Mouse (Mus musculus) G1E-ER4 (cell line): ENCODE data around the gene Dst. TPM values are rescaled to one million over a fixed set of nuclear protein-coding genes. Genes with fewer than 3 reads are reported as not detected.

Source experiments
- GATA1 ChIP-seq: IDR thresholded peaks from one replicate; pipeline ENCODE4 v1.8.0; 2012; ENCODE audit warnings: low read length, inconsistent platforms
- polyA plus RNA-seq: library from polyadenylated mRNA; stranded (reverse); fragments of >175 nt; gene quantifications from 2 replicates; pipeline ENCODE4 v1.2.3, GENCODE M21; 2012

Gene Dst
- polyA plus RNA-seq, 1 experiment = not detected

DNA sequence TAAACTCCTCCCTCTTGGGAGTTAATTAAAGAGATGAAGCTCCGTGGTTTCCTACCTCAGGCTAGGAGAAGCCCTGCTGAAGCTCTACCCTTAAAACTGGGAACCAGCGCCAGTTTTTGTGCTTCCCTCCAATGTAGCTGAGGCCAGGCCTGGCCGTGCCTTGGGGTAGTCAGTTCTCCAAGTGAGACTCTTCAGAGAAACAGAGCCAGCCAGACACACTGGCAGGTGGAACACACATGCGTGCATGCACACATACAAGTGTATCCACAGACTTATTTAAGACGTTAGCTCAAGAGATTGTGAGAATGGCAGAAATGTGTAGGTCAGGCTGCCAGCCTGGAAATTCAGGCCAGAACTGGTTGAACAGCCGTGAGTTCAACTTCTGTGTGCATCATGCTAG is 87.4 kb downstream of the Dst start:
- no peak for TF ChIP-seq GATA1

DNA sequence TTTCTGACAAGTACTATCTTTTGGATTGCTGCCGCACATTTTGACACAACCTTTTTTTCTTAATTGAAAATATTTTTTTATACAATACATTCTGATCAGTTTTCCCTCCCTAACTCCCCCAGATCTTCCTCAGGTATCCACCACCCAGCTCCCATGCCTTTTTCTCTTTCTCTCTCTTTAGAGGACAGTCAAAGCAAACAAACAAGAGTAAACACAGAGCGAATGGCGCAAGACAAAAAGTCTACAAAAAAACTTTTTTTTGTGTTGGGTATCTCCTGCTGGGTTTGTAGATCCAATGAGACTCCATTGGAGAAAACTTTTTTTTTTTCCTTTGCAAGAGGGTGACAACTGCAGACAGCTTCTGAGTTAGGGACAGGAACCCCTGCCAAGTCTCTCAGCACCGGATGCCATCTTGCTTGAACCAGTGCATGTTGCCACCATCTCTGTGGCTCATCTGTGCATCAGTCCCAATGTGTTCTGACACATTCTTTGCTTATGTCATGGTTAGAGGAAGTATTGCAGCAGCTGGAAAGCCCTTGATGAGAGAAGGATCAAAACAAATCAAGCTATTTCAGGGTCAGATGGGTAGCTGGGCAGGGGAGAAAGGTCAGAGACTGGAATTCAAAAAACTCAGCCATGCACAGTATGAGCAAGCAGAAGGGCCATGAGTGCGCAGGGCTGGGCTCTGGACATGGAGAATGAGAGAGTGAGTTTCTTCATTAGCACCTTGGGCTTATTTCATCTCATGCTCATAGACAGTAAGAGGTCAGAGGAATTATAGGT is 88.3 kb downstream of the Dst start:
- TF ChIP-seq GATA1 = no peak

DNA sequence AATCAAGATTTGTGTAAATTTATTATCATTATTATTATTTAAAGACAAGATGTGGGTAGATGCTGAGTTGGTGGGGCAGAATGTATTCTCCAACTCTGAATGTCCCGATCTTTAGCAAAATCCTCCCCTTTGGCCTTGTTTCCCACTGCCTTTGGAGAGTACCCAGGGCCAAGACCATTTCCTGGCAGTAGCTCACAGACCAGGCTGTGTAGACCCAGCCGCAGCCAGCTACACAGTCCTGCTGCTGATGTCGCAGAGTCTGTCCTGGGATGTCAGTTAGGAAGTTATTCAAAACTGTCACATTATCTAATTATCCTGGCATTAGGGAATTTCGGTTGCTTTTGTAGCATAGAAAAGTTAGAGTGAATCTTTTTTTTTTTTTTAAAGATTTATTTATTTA is 94.3 kb downstream of the Dst start:
- no peak for TF ChIP-seq GATA1

DNA sequence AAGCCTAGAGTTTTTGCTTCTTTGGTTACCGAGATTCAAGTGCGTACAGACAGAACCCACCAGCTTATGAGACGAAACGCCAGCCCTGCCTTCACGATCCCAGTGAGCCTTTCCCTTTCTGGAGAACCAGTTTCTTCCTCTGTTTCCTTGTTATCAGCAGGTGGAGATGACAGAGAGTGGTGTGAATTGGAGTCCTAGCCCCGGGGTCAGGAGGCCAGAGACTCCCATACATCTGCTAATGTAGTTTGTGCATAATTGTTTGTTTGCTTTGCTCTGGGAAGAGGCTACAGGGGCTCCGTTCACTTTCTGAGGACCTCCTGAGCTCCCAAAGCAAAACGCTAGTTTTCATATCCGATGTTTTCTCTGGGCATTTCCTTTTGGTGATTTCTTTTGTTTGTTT is 94.9 kb downstream of the Dst start:
- TF ChIP-seq GATA1 = no peak

DNA sequence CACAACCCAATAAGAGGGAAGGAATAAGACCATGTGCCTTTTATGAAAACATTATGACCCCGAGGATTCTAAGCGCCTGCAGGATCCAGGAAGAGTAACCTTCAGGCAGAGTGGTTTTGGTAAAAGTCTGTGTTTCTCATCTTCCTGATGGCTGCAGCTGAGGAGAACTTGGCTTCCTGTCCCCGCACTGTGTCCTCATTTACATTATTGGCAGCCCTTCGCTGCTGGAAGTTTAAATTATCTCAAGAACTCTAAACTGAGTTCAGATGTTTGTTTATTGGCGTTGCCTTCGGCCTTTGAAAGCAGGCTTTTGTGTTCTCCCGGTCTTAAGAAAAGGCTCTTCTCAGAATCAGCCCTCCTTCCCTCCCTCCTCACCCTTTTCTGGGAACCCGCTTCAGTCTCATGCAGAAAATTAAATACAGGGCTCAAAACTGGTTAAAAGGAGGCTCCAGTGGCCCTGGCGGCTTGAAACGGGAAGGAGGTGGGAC is 97.3 kb downstream of the Dst start:
- no peak for TF ChIP-seq GATA1

DNA sequence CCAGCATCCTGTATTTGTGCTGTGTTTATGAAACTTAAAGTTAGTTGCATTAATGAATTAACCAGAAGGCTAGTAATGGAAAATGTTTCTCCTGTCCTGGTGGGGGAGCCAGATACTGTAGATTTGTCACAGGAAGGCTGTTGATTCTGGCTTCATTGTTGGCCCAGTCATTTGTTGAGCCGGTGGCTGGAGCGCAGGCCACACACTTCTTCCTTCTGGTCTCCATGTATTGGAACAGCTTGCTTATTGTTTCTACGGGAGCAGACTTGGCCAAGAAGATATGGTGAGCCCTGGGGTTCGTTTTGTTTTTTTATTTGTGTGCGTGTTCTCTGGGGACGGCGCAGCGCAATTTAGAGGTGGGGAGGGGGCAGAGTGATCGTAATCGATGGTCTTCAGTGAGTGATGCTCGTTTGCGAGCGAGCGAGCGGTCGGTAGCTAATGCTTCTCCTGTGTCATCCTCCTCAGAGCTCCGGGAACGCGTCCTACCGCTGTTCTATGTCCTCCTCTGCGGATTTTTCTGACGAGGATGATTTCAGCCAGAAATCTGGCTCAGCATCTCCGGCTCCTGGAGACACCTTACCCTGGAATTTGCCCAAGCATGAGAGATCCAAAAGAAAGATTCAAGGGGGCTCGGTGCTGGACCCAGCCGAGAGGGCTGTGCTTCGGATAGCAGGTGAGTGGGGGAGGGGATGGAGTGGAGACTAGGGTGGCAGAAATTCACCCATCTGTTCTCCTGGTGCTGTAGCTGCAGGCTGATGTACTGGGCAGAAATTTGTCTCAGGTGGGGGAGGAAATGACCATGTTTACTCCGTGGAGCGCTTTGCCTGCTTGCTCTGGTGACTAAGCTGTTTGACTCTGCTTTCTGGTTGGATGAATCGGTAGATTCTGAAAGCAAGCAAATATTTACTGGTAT is 98.0 kb downstream of the Dst start:
- no peak for TF ChIP-seq GATA1

DNA sequence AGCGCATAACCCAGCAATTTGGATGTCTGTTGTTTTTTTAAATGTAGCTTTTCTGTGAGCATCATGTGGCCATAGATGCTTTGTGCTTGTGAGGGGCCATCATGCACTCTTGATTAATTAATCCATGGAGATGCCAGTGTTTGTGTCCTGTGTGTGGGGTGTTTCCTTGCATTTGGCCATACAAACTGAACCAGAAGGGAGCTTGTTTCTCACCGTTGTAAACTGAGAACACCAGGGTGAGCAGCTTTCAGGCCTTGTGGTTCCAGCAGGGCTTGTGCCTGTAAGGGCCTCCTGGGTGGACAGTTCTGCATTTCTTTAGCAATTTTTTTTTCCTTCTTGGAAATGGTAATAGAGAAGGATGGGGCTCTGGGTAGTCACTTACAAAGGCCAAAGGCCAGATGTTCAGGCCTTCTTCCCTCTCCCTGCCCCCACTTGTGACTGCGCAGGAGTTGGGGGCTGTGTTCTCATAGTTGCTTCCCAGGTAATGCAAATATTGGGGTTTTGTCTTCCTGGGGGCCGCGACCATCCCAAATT is 98.9 kb downstream of the Dst start:
- TF ChIP-seq GATA1 = no peak

DNA sequence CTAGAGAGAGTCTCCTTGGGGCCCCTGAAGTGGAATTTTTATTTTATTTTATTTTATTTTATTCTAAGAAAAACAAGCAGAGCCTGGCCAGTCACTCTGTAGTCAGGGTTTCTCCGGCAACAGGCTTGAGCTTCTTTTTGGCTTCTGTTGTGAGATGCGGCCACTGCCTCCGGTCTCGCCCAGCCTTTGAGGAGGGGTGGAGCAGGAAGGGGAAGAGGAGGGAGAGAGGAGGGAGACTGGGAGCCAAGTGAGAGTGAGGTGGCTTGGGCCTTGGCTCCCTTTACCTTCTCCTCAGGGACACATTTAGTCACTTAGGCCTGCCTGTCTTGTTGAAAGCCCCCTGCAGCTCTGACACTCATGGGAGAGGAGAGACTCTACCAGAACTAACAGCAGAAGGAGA is 99.4 kb downstream of the Dst start:
- no peak for TF ChIP-seq GATA1

DNA sequence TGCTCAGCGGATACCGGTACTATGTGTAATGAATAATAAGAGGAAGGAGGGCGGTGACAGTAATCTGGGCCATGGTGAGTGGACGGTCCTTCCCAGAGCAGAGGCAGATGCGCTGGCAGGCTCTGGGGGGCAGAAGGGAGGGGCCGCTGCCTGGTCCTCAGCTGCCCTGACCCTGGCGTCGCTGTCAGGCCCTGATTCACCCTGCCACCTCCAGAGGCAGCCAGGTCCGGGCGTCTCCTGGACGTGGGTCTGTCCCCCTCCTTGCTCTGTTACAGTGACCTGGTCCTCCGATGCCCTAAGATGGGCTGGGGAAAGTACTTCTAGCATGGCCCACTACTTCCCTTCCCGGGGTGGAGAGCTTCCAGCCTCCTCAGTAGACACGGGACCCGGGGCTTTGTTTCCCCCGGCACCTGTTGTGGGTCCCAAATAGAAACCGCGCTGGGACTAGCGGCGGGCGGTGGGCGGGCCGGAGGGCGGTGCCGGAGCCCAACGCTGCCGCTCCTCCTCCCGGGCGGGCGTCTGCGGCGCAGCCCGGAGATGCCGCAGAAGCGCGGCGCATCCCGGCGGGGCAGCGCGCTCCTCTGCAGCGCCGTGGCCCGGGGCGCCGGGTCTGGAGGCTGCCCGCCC is 103.1 kb downstream of the Dst start:
- TF ChIP-seq GATA1 = no peak

DNA sequence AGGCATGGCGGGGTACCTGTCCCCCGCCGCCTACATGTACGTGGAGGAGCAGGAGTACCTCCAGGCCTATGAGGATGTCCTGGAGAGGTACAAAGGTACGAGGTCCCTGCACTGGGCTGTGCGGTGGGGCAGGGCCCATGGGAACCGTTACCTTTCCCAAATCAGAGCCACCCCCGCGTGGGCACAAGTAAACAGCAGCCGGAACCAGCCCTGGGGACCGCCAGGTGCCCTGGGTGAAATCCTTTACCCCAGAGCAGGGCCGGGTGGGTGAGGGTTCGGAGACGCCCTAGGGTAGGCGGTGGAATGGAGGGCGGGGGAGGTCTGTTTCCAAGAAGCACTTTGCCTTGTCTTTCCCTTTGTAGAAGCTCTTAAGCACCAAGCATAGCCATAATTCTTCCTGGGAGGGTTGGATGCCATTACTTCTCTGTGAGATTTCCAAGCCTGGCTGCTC is 103.8 kb downstream of the Dst start:
- TF ChIP-seq GATA1 = no peak

DNA sequence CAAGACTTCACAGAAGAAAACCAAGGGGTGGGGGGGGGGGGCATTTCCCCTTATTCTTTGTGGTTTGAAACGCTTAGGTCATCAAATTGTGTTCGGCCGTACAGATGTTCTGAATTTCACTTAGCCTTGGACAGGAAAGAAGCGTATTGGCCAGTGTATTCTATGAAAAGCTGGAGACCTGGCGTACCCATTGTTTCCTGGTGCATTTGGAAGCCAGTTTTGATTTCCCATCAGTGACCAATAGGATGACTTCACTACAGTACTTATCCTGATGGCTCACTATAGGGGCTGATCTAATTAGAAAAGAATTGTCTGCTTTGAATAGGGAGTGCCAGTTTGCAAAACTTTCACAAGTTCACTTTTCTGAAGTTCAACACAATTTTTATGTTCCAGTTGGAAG is 105.5 kb downstream of the Dst start:
- no peak for TF ChIP-seq GATA1

DNA sequence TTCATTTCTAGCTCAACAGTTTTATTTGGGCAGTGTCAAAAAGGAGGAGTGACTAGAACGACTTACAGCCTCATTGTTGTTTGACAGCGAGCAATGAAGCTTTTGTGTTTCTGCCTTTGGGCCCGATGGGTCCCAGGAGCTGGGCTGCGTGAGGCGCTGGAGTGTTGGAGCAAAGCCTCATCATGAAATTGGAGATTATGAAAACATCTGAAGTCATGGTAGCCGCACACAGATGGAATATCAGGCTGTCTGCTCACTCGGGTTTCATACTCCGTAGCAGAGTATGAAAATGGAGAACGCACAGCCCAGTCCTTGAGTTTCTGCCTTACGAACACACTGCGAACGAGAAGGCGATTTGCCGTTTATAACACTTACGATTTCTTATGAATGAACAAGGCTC is 108.8 kb downstream of the Dst start:
- TF ChIP-seq GATA1 = no peak

DNA sequence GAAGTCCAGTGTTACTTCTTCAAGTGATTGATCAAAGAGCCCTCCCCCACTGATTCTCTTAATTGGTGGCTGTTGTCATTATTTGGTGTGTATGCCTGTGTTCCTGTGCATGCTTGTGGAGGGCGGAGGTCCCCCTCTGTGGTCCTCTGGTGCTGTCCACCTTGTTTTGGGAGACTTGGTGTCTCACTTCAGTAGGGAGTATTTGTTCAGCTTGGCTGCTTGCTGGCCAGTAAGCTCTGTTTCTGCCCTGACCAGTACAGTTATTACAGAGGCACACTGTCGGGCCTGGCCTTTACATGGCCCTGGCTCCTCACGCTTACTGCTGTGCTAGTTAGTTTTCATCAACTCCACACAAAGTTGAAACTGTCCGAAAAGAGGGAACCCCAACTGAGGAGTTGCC is 109.3 kb downstream of the Dst start:
- TF ChIP-seq GATA1 = no peak

DNA sequence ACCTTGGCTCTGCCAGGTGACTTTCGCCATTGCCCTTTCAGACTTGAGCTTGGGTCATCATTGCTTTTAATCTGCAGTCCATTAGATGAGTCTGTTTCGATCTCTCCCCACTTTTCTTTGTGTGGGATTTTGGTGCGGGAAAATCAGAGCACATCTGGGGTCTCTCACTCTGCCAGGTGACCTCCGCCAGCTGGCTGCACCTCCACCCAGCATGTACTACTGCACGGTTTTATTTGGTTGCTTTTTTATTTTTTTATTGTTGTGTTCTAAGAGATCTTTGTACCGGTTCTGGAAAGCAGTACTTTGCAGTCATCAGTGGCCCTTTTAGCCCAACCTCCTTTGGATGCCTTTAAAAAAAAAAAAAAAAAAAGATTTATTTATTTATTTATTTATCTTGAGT is 112.6 kb downstream of the Dst start:
- no peak for TF ChIP-seq GATA1

DNA sequence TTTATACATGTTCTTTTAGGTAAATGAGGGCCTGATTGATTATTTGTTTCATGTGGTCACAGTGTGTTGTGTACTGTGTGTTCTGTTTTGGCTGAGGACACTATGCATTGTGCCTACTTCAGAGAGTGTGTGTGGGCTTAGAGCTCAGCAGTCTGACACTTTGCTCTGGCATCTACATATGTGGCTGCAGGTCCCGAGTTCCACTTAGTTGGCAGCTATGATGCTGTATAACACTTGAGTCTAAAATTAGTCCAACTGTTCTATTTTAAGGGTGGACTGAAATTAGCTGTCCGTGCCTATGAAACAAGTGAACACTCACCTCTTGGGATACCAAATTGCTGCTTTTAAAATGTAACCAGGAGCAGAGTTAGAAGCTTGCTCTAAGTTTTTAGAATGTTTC is 113.5 kb downstream of the Dst start:
- no peak for TF ChIP-seq GATA1

DNA sequence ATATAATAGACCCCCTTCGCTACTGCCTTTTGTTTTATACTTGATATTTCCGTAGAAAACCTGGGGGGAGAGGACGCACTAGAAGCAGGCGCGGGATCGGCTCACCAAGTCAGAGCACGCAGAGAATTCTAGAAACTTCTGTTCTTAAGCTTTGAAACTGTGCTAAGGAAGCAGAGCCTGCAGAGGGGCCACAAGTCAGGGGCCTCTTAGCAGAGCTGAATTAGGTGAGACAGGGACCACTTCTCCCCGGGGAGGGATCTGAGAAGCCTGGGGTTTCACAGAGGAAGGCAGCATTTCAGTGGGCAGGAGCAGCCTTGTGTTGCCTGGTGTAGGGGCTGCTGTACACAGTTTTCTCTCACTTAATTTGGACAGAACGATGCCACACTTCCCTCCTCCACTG is 115.1 kb downstream of the Dst start:
- TF ChIP-seq GATA1 = no peak
